Mouse (Mus musculus) heart, embryonic 13.5 days (tissue): Measurements from ENCODE around the gene Rxfp4. TPM values are rescaled to one million over a fixed set of nuclear protein-coding genes. Genes with fewer than 3 reads are reported as not detected.
"Not testable (repeated sequence)": the region's sequence is repeated elsewhere in the genome, so short reads cannot be mapped to it uniquely, and the experiment has no call there.

Experiments
- ATAC-seq: fragments of 200-750 bp; cut with Nextera tagmentation; 2 replicates; pipeline ENCODE4 v1.8.0; 2017; ENCODE audit warnings: moderate TSS enrichment; ENCODE audit not compliant: insufficient number of reproducible peaks, low FRiP score, low TSS enrichment; ENCODE audit errors: extremely low read depth
- H3K27ac ChIP-seq: fragments of 300-500 bp; sonication (generic); replicated peaks from 2 replicates; pipeline ENCODE4 v1.5.1; 2015; ENCODE audit warnings: moderate library complexity, mild to moderate bottlenecking, inconsistent platforms
- H3K27me3 ChIP-seq: fragments of 300-500 bp; sonication (generic); replicated peaks from 2 replicates; pipeline ENCODE4 v1.6.1; 2015; ENCODE audit warnings: mild to moderate bottlenecking, inconsistent platforms
- H3K36me3 ChIP-seq: fragments of 300-500 bp; sonication (generic); 2 replicates; pipeline ENCODE4 v1.6.1; 2015; ENCODE audit warnings: mild to moderate bottlenecking, inconsistent platforms
- H3K4me1 ChIP-seq: fragments of 300-500 bp; sonication (generic); 2 replicates; pipeline ENCODE4 v1.6.1; 2015; ENCODE audit warnings: inconsistent platforms
- H3K4me2 ChIP-seq: fragments of 300-500 bp; sonication (generic); 2 replicates; pipeline ENCODE4 v1.6.1; 2015; ENCODE audit warnings: inconsistent platforms, mild to moderate bottlenecking, moderate library complexity
- H3K4me3 ChIP-seq: fragments of 300-500 bp; sonication (generic); 2 replicates; pipeline ENCODE4 v1.5.1; 2015; ENCODE audit warnings: moderate library complexity, mild to moderate bottlenecking, inconsistent platforms
- H3K9ac ChIP-seq: fragments of 300-500 bp; sonication (generic); 2 replicates; pipeline ENCODE4 v1.6.1; 2015; ENCODE audit warnings: inconsistent platforms, mild to moderate bottlenecking, moderate library complexity
- H3K9me3 ChIP-seq: fragments of 300-500 bp; sonication (generic); 2 replicates; pipeline ENCODE4 v1.6.1; 2016; ENCODE audit warnings: inconsistent platforms
- WGBS: fragments of 180-500 bp; shearing (Covaris S2); methylation state at CpG from one replicate; pipeline ENCODE4 v1.1.7; 2015; ENCODE audit warnings: mixed read lengths; 5-methylcytosine and 5-hydroxymethylcytosine counted together
- polyA plus RNA-seq: library from polyadenylated mRNA; unstranded; fragments of >200 nt; fragmentation: Nextera tagmentation; extraction: Ambion mirVana; gene quantifications from 2 replicates; pipeline ENCODE4 v1.2.1, GENCODE M21; 2015

Rxfp4 gene
- polyA plus RNA-seq, 1 experiment from 2014 or later: not detected

GRCm38 (mm10) chr3:88619113-88620097 lies 33.5 kb downstream of the Rxfp4 start:
- Histone ChIP-seq H3K9me3 (no peaks in the 10 kb centered on the region), H3K4me2 (peak overlapping the region; percentile 73), H3K27ac (peak overlapping the region; percentile 99), H3K36me3 (no peaks in the 10 kb centered on the region), H3K27me3 (no peaks in the 10 kb centered on the region), H3K4me1 (peaks cover 81% of the 10 kb centered on the region), H3K4me3 (peak overlapping the region; percentile 93; the same call in 1 of the 2 replicates), H3K9ac (peak overlapping the region; percentile 98)
- no peak for ATAC-seq
- 40% methylated on average over 9 of the region's 9 CpGs for WGBS

- Histone ChIP-seq H3K9ac (peak overlapping the region; percentile 2; the same call in 1 of the 2 replicates), H3K4me2 (peak overlapping the region; percentile 13), H3K4me3 (0 out of 2 replicates have a peak overlapping the region, but pooled peaks have one; percentile 7), H3K9me3 (no peaks in the 10 kb centered on the region), H3K36me3 (no peaks in the 10 kb centered on the region), H3K27ac (peak overlapping the region; percentile 53), H3K4me1 (peaks cover 72% of the 10 kb centered on the region), H3K27me3 (no peaks in the 10 kb centered on the region)
- whole genome bisulfite sequencing: 51% methylated on average over 8 of the region's 8 CpGs
- ATAC-seq: no peak
These were observed 34.7 kb downstream of the Rxfp4 start for GRCm38 (mm10) chr3:88618074-88618871.

GRCm38 (mm10) chr3:88616951-88617500 lies 35.9 kb downstream of the Rxfp4 start:
- Histone ChIP-seq H3K9ac (peak overlapping the region; percentile 45), H3K9me3 (no peaks in the 10 kb centered on the region), H3K4me2 (peak overlapping the region; percentile 47), H3K36me3 (no peaks in the 10 kb centered on the region), H3K27ac (peak overlapping the region; percentile 74), H3K4me3 (peak overlapping the region; percentile 27; the same call in 1 of the 2 replicates), H3K27me3 (no peaks in the 10 kb centered on the region), H3K4me1 (peaks cover 65% of the 10 kb centered on the region)
- 69% methylated on average over 3 of the region's 3 CpGs for WGBS
- no peak for ATAC-seq

- ATAC-seq: no peak
- H3K4me2 ChIP-seq: peak overlapping the region; percentile 47
- H3K27me3 ChIP-seq: no peaks in the 10 kb centered on the region
- peak overlapping the region; percentile 27 for H3K4me3 ChIP-seq
- H3K9me3 ChIP-seq: no peaks in the 10 kb centered on the region
- peak overlapping the region; percentile 45 for H3K9ac ChIP-seq
- peaks cover 65% of the 10 kb centered on the region for H3K4me1 ChIP-seq
- no peaks in the 10 kb centered on the region for H3K36me3 ChIP-seq
- peak overlapping the region; percentile 74 for H3K27ac ChIP-seq
- WGBS: 46% methylated on average over 9 of the region's 9 CpGs
These were observed 37.0 kb downstream of the Rxfp4 start for GRCm38 (mm10) chr3:88615902-88616391.

- WGBS: 77% methylated on average over 5 of the region's 5 CpGs
- H3K4me2 ChIP-seq: no peak overlapping the region
- no peak for ATAC-seq
These were observed 37.8 kb downstream of the Rxfp4 start for GRCm38 (mm10) chr3:88615117-88615516.

GRCm38 (mm10) chr3:88614418-88614817 lies 38.5 kb downstream of the Rxfp4 start:
- H3K27me3 ChIP-seq: no peaks in the 10 kb centered on the region
- no peak overlapping the region for H3K27ac ChIP-seq
- H3K9me3 ChIP-seq: no peaks in the 10 kb centered on the region
- no peak overlapping the region for H3K4me2 ChIP-seq
- no peak overlapping the region for H3K9ac ChIP-seq
- WGBS: 51% methylated on average over 8 of the region's 8 CpGs
- H3K4me3 ChIP-seq: no peak overlapping the region
- ATAC-seq: no peak
- H3K36me3 ChIP-seq: no peaks in the 10 kb centered on the region
- H3K4me1 ChIP-seq: peaks cover 54% of the 10 kb centered on the region

More at GRCm38 (mm10) chr3:88615117-88615516, 37.8 kb downstream of the Rxfp4 start:
- Histone ChIP-seq H3K27me3 (no peaks in the 10 kb centered on the region), H3K9ac (peak overlapping the region; percentile 40; the same call in 1 of the 2 replicates), H3K4me3 (no peak overlapping the region), H3K27ac (peak overlapping the region; percentile 74; the same call in 1 of the 2 replicates), H3K36me3 (no peaks in the 10 kb centered on the region), H3K4me1 (peaks cover 57% of the 10 kb centered on the region), H3K9me3 (no peaks in the 10 kb centered on the region)

- Histone ChIP-seq H3K27me3 (no peaks in the 10 kb centered on the region), H3K4me1 (peaks cover 34% of the 10 kb centered on the region), H3K4me3 (no peak overlapping the region), H3K9ac (0 out of 2 replicates have a peak overlapping the region, but pooled peaks have one; percentile 44), H3K27ac (no peak overlapping the region), H3K4me2 (peak overlapping the region; percentile 22), H3K36me3 (no peaks in the 10 kb centered on the region), H3K9me3 (no peaks in the 10 kb centered on the region)
- ATAC-seq: no peak
- WGBS: 63% methylated on average over 4 of the region's 4 CpGs
These were observed 43.9 kb downstream of the Rxfp4 start for GRCm38 (mm10) chr3:88609066-88609465.

GRCm38 (mm10) chr3:88607758-88608138 lies 45.2 kb downstream of the Rxfp4 start:
- ATAC-seq: no peak
- Histone ChIP-seq H3K9me3 (no peaks in the 10 kb centered on the region), H3K9ac (peak overlapping the region; percentile 73), H3K4me2 (peak overlapping the region; percentile 77), H3K4me3 (peak overlapping the region; percentile 49), H3K4me1 (peaks cover 42% of the 10 kb centered on the region), H3K27me3 (no peaks in the 10 kb centered on the region), H3K27ac (0 out of 2 replicates have a peak overlapping the region, but pooled peaks have one; percentile 2), H3K36me3 (no peaks in the 10 kb centered on the region)
- 24% methylated on average over 10 of the region's 10 CpGs for WGBS

- Histone ChIP-seq H3K27me3 (no peaks in the 10 kb centered on the region), H3K27ac (0 out of 2 replicates have a peak overlapping the region, but pooled peaks have one; percentile 29), H3K36me3 (no peaks in the 10 kb centered on the region), H3K9ac (peak overlapping the region; percentile 73), H3K9me3 (no peaks in the 10 kb centered on the region), H3K4me3 (peak overlapping the region; percentile 49), H3K4me2 (peak overlapping the region; percentile 77), H3K4me1 (peaks cover 47% of the 10 kb centered on the region)
- peak; percentile 81 for ATAC-seq
- under 1% methylated on average over 20 of the region's 20 CpGs for WGBS
These were observed 45.7 kb downstream of the Rxfp4 start for GRCm38 (mm10) chr3:88607065-88607757.

GRCm38 (mm10) chr3:88605666-88606065 lies 47.3 kb downstream of the Rxfp4 start, which contains the start of gene Arhgef2:
Gene Arhgef2, plus strand, starts transcription at chr3:88605966.
- ATAC-seq: not testable (repeated sequence)

More at GRCm38 (mm10) chr3:88605666-88606065, 47.3 kb downstream of the Rxfp4 start, which contains the start of gene Arhgef2:
- Histone ChIP-seq H3K27ac (0 out of 2 replicates have a peak within 1 kb of the TSS, but pooled peaks have one; percentile 69), H3K9ac (peak within 1 kb of the TSS; percentile 73), H3K4me2 (peak within 1 kb of the TSS; percentile 77), H3K4me3 (peak within 1 kb of the TSS; percentile 49), H3K4me1 (peaks cover 48% of the 10 kb centered on the region)
- H3K36me3 ChIP-seq, H3K9me3 ChIP-seq, H3K27me3 ChIP-seq: not testable (repeated sequence)
- WGBS: 90% methylated on average over 2 of the region's 2 CpGs
